Mouse (Mus musculus): ENCODE measurements around the gene Rab11fip5. TPM values are rescaled to one million over a fixed set of nuclear protein-coding genes. Genes with fewer than 3 reads are reported as not detected.

Rab11fip5 gene
- polyA plus RNA-seq, 1 experiment, result 75.2 TPM

- WGBS, result 86% methylated on average over 8 of the region's 8 CpGs
- no peak for DNase-seq
- no peak for TF ChIP-seq POLR2A (IDR thresholded peaks at IDR 0.05; ENCODE audit: borderline replicate concordance, insufficient read depth, low read length)
- TF ChIP-seq CTCF (IDR thresholded peaks at IDR 0.05; ENCODE audit: borderline replicate concordance, insufficient read depth, low read depth, low read length), result no peak
- Histone ChIP-seq H3K4me1 (ENCODE audit: control insufficient read depth, insufficient read depth, low read length) (peaks cover 26% of the 10 kb centered on the region), H3K27me3 (ENCODE audit: control insufficient read depth, insufficient read depth, low read length) (no peaks in the 10 kb centered on the region), H3K27ac (ENCODE audit: insufficient read depth, low read length) (no peak overlapping the region), H3K4me3 (replicated peaks; ENCODE audit: insufficient read depth, low read depth, low read length) (no peak overlapping the region)
These were observed 31.4 kb downstream of the Rab11fip5 start for GRCm38 (mm10) chr6:85343027-85343426.

- no peaks in the 10 kb centered on the region for H3K27me3 ChIP-seq (ENCODE audit: control insufficient read depth, insufficient read depth, low read length)
- H3K4me1 ChIP-seq (ENCODE audit: control insufficient read depth, insufficient read depth, low read length), result peaks cover 26% of the 10 kb centered on the region
- 78% methylated on average over 13 of the region's 13 CpGs for WGBS
- H3K4me3 ChIP-seq (replicated peaks; ENCODE audit: insufficient read depth, low read depth, low read length), result no peak overlapping the region
- H3K27ac ChIP-seq (ENCODE audit: insufficient read depth, low read length), result no peak overlapping the region
- DNase-seq, result no peak
- TF ChIP-seq POLR2A (IDR thresholded peaks at IDR 0.05; ENCODE audit: borderline replicate concordance, insufficient read depth, low read length) (no peak), CTCF (IDR thresholded peaks at IDR 0.05; ENCODE audit: borderline replicate concordance, insufficient read depth, low read depth, low read length) (no peak)
These were observed 32.5 kb downstream of the Rab11fip5 start for GRCm38 (mm10) chr6:85341814-85342501.

GRCm38 (mm10) chr6:85340184-85340583 is 34.2 kb downstream of the Rab11fip5 start:
- Histone ChIP-seq H3K27ac (ENCODE audit: insufficient read depth, low read length) (no peak overlapping the region), H3K4me3 (replicated peaks; ENCODE audit: insufficient read depth, low read depth, low read length) (no peak overlapping the region), H3K4me1 (ENCODE audit: control insufficient read depth, insufficient read depth, low read length) (peaks cover 22% of the 10 kb centered on the region), H3K27me3 (ENCODE audit: control insufficient read depth, insufficient read depth, low read length) (no peaks in the 10 kb centered on the region)
- TF ChIP-seq POLR2A (IDR thresholded peaks at IDR 0.05; ENCODE audit: borderline replicate concordance, insufficient read depth, low read length) (no peak), CTCF (IDR thresholded peaks at IDR 0.05; ENCODE audit: borderline replicate concordance, insufficient read depth, low read depth, low read length) (no peak)
- 76% methylated on average over 12 of the region's 12 CpGs for WGBS
- no peak for DNase-seq

GRCm38 (mm10) chr6:85339273-85339901 is 35.0 kb downstream of the Rab11fip5 start:
- no peak overlapping the region for H3K27ac ChIP-seq (ENCODE audit: insufficient read depth, low read length)
- H3K4me3 ChIP-seq (replicated peaks; ENCODE audit: insufficient read depth, low read depth, low read length), result no peak overlapping the region
- H3K27me3 ChIP-seq (ENCODE audit: control insufficient read depth, insufficient read depth, low read length), result no peaks in the 10 kb centered on the region
- H3K4me1 ChIP-seq (ENCODE audit: control insufficient read depth, insufficient read depth, low read length), result peaks cover 19% of the 10 kb centered on the region
- peak; percentile 78 to 82 for DNase-seq
- WGBS, result 0% methylated on average over 1 of the region's 1 CpGs
- peak; percentile 82; the same call in 1 of the 2 replicates for TF ChIP-seq CTCF (IDR thresholded peaks at IDR 0.05; ENCODE audit: borderline replicate concordance, insufficient read depth, low read depth, low read length)
- TF ChIP-seq POLR2A (IDR thresholded peaks at IDR 0.05; ENCODE audit: borderline replicate concordance, insufficient read depth, low read length), result no peak

- DNase-seq, result peak in 1 of 2 experiments; percentile 62
- no peak overlapping the region for H3K27ac ChIP-seq (ENCODE audit: insufficient read depth, low read length)
These were observed 37.5 kb downstream of the Rab11fip5 start for GRCm38 (mm10) chr6:85336944-85337343.

GRCm38 (mm10) chr6:85335352-85335751 is 39.1 kb downstream of the Rab11fip5 start:
- DNase-seq, result no peak
- H3K27ac ChIP-seq (ENCODE audit: insufficient read depth, low read length), result no peak overlapping the region
- H3K27me3 ChIP-seq (ENCODE audit: control insufficient read depth, insufficient read depth, low read length), result no peaks in the 10 kb centered on the region
- no peak overlapping the region for H3K4me3 ChIP-seq (replicated peaks; ENCODE audit: insufficient read depth, low read depth, low read length)
- H3K4me1 ChIP-seq (ENCODE audit: control insufficient read depth, insufficient read depth, low read length), result peaks cover 22% of the 10 kb centered on the region
- 51% methylated on average over 3 of the region's 3 CpGs for WGBS
- TF ChIP-seq POLR2A (IDR thresholded peaks at IDR 0.05; ENCODE audit: borderline replicate concordance, insufficient read depth, low read length), result no peak
- no peak for TF ChIP-seq CTCF (IDR thresholded peaks at IDR 0.05; ENCODE audit: borderline replicate concordance, insufficient read depth, low read depth, low read length)

More at GRCm38 (mm10) chr6:85336944-85337343, 37.5 kb downstream of the Rab11fip5 start:
- H3K4me1 ChIP-seq (ENCODE audit: control insufficient read depth, insufficient read depth, low read length), result peaks cover 19% of the 10 kb centered on the region
- H3K4me3 ChIP-seq (replicated peaks; ENCODE audit: insufficient read depth, low read depth, low read length), result no peak overlapping the region
- no peaks in the 10 kb centered on the region for H3K27me3 ChIP-seq (ENCODE audit: control insufficient read depth, insufficient read depth, low read length)
- 78% methylated on average over 9 of the region's 9 CpGs for WGBS
- TF ChIP-seq POLR2A (IDR thresholded peaks at IDR 0.05; ENCODE audit: borderline replicate concordance, insufficient read depth, low read length) (no peak), CTCF (IDR thresholded peaks at IDR 0.05; ENCODE audit: borderline replicate concordance, insufficient read depth, low read depth, low read length) (no peak)

GRCm38 (mm10) chr6:85334851-85335250 is 39.6 kb downstream of the Rab11fip5 start:
- Histone ChIP-seq H3K27me3 (ENCODE audit: control insufficient read depth, insufficient read depth, low read length) (no peaks in the 10 kb centered on the region), H3K4me1 (ENCODE audit: control insufficient read depth, insufficient read depth, low read length) (peaks cover 18% of the 10 kb centered on the region), H3K4me3 (replicated peaks; ENCODE audit: insufficient read depth, low read depth, low read length) (no peak overlapping the region), H3K27ac (ENCODE audit: insufficient read depth, low read length) (peak overlapping the region; percentile 96; the same call in 1 of the 2 replicates)
- WGBS, result 79% methylated on average over 5 of the region's 5 CpGs
- no peak for TF ChIP-seq CTCF (IDR thresholded peaks at IDR 0.05; ENCODE audit: borderline replicate concordance, insufficient read depth, low read depth, low read length)
- peak; percentile 38 to 48 for DNase-seq

GRCm38 (mm10) chr6:85334251-85334650 is 40.2 kb downstream of the Rab11fip5 start:
- Histone ChIP-seq H3K4me3 (replicated peaks; ENCODE audit: insufficient read depth, low read depth, low read length) (no peak overlapping the region), H3K27me3 (ENCODE audit: control insufficient read depth, insufficient read depth, low read length) (no peaks in the 10 kb centered on the region), H3K27ac (ENCODE audit: insufficient read depth, low read length) (peak overlapping the region; percentile 96), H3K4me1 (ENCODE audit: control insufficient read depth, insufficient read depth, low read length) (peaks cover 13% of the 10 kb centered on the region)
- DNase-seq, result no peak
- TF ChIP-seq CTCF (IDR thresholded peaks at IDR 0.05; ENCODE audit: borderline replicate concordance, insufficient read depth, low read depth, low read length) (no peak), POLR2A (IDR thresholded peaks at IDR 0.05; ENCODE audit: borderline replicate concordance, insufficient read depth, low read length) (no peak)

Measured in cerebellum, adult 2 months (tissue).